Mouse (Mus musculus): ENCODE measurements at regions not wholly inside any gene's neighbourhood (a gene's known extent, or its start where the extent isn't known, plus 50 kb on each side); places are given as distances from the start of the nearest gene placed in this dataset.
A peak's percentile ranks its signal among the peaks of the same experiment; 100 is the strongest.

DNA sequence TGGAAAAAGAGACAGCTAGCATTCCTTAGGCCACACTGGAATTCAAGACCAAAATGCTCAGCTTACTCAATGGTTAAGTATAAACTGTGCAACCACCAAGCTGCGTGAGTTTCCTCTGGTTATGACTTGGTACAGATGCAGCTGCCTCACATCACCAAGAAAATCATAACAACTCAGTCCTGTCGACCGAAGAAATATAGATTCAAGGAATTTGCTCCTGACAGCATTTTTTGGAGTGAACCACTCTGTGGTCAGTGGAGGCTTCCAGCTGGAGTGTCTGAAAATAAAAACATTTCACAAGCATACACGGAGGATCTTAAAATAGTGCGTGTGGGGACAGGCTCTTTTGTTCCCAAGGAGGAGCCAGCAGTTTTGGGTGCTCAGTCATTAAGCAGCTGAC is 253.8 kb downstream of the Bckdhb start:
- DNase-seq (ENCODE audit: low spot score): peak; percentile 12

GRCm38 (mm10) chr9:84179238-84179637 is 254.3 kb downstream of the Bckdhb start:
- DNase-seq (ENCODE audit: low spot score): no peak

GRCm38 (mm10) chr9:84183637-84184374 is 258.9 kb downstream of the Bckdhb start:
- peak; percentile 11 for DNase-seq (ENCODE audit: low spot score)

DNA sequence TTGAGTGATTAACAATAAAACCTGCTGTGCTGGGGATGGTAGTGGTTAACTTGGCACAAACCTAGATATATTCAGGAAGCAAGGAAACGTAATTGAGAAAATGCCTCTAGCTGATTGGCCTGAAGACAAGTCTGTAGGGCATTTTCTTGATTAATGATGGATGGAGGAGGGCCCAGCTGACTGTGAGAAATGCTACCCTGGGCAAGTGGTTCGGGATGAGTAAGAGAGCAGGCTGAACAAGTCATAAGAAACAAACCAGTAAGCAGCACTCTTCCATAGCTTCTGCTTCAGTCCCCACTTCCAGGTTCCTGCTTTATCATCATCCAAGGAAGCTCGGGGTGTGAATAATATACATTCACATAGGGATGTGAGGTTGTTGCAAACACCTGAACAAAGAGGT is 262.6 kb downstream of the Bckdhb start:
- no peak for DNase-seq (ENCODE audit: low spot score)

DNA sequence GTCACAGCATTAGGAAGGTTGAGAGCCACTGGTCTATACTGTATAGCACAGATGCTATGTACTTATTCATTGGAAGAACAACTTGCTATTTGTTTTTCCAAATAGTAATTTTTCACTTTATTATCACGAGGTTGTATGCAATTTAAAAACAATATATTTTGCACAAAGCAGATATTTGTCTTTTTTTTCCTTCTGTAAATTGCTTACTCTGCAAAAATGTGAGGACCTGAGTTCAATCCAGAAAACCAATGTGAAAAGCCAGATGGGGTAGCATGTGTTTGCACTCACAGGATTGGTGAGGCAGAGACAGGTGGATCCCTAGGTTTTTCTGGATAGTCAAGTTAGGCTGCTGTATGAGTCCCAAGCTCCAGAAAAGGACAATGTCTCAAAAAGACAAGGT is 268.5 kb downstream of the Bckdhb start:
- DNase-seq (ENCODE audit: low spot score): no peak

GRCm38 (mm10) chr9:84194716-84195115 is 269.8 kb downstream of the Bckdhb start:
- DNase-seq (ENCODE audit: low spot score): no peak

- DNase-seq (ENCODE audit: low spot score): no peak
Measured at GRCm38 (mm10) chr9:84195338-84195737, 270.4 kb downstream of the Bckdhb start.

DNA sequence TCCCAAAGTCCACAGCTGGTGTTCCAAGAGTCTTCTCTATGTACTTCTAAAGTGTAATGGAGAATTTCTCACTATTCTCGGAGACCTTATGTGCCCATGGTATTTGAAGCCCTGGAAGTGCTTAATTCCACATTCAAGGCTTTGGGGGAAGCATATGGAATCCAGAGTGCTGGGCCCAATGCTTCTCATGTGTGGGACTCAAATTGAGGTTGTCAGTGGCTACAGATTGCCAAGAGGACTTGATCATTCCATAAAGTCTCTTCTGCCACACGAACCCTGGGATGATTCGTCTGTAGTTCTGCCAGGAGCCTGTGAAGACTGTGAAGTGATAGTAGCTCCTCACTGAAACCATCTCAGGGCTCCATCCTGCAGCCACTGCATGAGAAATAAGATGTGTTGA is 275.3 kb downstream of the Bckdhb start:
- DNase-seq (ENCODE audit: low spot score): no peak

DNA sequence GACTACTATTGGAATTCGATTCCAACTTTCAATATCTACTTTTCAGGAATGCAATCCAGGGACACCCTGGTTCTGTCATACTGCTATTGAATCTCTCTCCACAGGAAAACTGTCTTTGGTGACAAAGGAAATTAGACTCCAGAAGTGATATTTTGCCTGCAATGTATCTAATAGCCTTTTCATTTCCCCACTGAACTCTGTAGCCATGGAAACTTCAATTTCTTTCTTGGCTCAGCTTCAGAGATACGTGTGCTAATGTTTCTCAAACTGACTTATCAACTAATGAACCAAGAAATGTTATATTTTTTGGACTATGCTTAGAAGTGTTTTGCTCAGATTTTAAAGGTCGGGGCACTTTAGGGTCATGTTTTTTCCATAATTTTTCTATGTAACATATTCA is 279.1 kb downstream of the Bckdhb start:
- DNase-seq (ENCODE audit: low spot score): no peak

DNA sequence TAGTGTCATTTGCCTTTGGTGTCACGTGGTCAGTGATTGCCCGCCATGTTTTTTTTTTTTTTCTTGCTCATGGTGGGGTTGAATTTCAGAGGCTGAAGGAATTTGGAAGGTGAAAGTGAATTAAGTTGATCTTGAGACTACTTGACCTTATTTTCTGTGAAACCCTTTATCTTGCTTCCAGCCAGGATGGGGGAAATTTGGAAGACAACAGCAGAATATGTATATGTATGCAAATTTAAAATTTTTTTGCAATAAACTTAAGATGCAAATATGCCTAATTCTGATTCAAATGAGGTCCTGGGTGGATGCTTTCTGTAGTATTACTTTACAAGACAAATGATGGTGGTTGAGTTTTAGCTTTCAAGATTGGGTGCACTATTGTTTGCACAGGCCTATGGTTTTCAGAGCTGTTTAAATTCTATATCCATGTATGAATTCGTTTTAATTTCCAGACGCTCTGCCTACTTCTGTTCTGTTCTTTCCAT is 315.6 kb downstream of the Bckdhb start:
- DNase-seq (ENCODE audit: low spot score): no peak

DNA sequence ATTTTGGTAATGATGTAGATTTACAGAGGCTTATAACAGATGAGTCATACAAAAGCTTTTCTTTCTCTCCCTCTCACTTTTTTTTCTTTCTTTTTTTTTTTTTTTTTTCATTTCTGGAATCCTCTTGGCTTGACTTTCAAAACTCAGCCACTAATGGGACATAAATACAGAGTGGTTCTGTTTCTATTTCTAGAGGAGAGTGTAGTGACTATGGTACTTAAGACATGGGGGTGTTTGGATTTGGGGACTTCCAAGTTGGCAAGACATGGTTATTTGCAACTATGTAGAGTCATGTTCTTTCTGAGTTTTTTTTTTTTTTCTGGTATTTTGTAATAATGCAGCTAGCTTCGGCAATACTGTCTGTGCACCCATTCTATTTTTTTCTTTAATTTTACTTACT is 324.8 kb downstream of the Bckdhb start:
- peak; percentile 43 for DNase-seq (ENCODE audit: low spot score)

- DNase-seq (ENCODE audit: low spot score): no peak
Measured at GRCm38 (mm10) chr9:84253022-84253991, 328.4 kb downstream of the Bckdhb start.

GRCm38 (mm10) chr9:84258488-84258887 is 333.5 kb downstream of the Bckdhb start:
- DNase-seq (ENCODE audit: low spot score): peak; percentile 73

DNA sequence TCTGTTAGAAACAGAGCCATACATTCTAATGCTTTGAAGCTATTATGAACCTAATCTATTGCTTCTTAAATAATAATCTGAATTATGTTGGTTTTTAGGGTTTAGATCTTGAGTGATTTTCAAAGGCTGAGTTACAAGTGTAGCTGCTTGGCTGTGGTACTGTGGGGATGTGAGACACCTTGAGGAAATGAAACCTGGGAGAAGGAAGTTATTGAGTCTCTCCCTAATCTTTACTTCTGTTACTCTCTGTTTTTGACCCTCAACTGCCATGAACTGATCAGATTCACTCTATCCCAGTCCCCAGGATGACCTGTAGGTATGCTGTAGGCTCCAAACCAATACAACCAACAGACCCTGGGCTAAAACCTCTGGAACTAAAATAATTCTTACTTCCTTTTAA is 334.8 kb downstream of the Bckdhb start:
- no peak for DNase-seq (ENCODE audit: low spot score)

GRCm38 (mm10) chr9:84262151-84262550 is 337.2 kb downstream of the Bckdhb start:
- no peak for DNase-seq (ENCODE audit: low spot score)

DNA sequence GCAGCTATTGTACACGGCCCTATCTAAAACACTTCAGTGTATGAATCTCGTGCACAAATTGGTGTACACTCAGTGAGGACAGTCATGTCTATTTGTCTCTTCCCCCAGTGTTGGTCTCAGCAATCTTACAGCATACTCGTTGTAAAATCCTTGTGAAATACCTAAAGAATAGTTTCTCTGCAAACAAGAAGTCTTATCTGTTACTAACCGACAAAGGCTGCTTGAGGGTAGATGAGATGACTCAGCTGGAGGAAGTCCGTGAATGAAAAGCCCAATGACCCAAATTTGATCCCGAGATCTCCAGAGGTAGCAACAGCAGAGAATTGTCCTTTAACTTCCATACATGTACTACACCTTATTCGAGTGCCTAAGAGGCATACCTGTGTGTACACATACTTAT is 342.0 kb downstream of the Bckdhb start:
- DNase-seq (ENCODE audit: low spot score): no peak

DNA sequence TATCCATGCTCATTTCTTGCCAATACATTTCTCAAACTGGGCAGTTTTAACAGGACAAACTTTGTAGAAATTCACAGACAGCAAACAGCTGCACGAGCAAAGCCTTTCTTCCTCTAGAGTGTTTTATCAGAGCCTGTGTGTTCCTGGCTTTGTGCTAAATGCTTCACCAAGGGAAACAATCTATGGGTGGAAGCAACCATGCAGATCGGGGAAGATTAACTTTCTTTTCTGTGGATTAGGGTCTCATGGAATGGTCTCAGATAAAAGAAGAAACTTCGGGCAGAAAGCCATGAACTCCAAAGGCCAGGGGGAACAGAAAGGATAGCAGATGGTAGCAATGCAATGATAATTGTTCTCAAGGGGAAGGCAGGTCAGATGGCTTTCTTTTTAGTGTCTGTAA is 349.7 kb downstream of the Bckdhb start:
- DNase-seq (ENCODE audit: low spot score): no peak

DNA sequence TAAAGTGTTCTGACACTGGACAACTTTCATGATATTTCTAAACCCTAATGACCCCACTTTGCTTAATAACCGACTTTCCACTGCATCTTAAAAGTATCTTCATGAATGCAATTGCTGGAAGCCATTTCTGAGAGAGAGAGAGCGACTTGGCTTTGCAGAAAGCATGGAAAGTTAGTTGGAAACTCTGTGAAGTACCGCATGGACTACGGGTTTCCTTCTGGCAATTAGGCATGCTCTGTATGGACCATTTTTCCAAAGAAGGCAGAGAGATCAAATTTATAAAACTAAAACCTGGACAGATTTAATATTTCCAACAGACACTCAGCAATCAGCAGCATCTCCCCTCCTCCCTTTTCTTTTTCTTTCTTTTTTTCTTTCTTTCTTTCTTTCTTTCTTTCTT is 353.4 kb downstream of the Bckdhb start:
- DNase-seq (ENCODE audit: low spot score): no peak

DNA sequence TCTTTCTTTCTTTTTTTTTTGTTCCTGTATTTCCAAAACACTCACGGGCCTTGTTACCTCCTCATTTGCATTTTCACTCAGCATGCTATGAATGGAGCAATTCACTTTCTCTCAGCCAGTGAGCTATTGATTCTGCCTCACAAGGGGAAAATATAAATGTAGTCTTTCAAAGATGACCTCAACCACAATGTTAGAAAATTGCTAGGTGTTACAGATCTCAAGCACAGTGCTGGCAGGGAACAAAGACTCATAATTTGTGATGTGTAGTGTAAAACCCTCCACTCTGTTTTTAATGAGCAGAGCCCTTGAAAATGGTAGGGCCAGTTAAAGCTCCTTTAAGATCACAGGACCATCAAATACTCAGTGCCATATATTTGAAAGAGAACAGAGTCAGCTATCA is 353.8 kb downstream of the Bckdhb start:
- no peak for DNase-seq (ENCODE audit: low spot score)

GRCm38 (mm10) chr9:84280898-84281297 is 356.0 kb downstream of the Bckdhb start:
- no peak for DNase-seq (ENCODE audit: low spot score)

GRCm38 (mm10) chr9:84281610-84282009 is 356.7 kb downstream of the Bckdhb start:
- DNase-seq (ENCODE audit: low spot score): peak; percentile 82

GRCm38 (mm10) chr9:84283296-84283695 is 358.4 kb downstream of the Bckdhb start:
- no peak for DNase-seq (ENCODE audit: low spot score)

GRCm38 (mm10) chr9:84285604-84286003 is 360.7 kb downstream of the Bckdhb start:
- DNase-seq (ENCODE audit: low spot score): no peak
